Mouse (Mus musculus) right cerebral cortex, adult 18-20 months (tissue): ENCODE data around the gene Ap4s1.

Source experiments
- DNase-seq: peaks from one replicate; pipeline ENCODE4 v3.0.0; 2022; ENCODE audit warnings: mixed read lengths

Gene Ap4s1

GRCm38 (mm10) chr12:51705778-51706177 is 14.9 kb downstream of the Ap4s1 start:
- no peak for DNase-seq

DNA sequence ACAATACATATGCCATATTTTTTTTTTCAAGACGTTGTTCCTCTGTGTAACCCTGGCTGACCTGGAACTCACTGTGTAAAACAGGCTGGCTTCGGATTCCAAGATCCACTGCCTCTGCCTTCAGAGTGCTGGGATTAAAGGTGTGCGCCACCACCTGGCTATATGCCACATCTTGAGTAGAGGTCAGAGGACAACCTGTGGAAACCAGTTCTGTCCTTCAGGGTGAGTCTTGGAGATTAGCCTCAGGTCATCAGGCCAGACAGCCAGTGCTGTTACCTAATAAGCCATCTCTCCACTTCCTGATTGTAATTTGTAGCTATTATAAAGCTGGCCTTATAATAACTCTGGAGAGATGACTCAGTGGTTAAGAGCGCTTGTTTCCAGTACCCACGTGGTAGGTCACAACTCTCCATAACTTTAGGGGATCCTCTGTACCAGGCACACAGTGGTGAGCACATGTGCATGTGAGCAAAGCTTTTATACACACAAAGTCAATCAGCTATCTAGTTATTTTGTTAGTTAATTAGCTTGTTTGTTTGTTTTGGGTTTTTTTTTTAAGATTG is 15.9 kb downstream of the Ap4s1 start:
- no peak for DNase-seq

DNA sequence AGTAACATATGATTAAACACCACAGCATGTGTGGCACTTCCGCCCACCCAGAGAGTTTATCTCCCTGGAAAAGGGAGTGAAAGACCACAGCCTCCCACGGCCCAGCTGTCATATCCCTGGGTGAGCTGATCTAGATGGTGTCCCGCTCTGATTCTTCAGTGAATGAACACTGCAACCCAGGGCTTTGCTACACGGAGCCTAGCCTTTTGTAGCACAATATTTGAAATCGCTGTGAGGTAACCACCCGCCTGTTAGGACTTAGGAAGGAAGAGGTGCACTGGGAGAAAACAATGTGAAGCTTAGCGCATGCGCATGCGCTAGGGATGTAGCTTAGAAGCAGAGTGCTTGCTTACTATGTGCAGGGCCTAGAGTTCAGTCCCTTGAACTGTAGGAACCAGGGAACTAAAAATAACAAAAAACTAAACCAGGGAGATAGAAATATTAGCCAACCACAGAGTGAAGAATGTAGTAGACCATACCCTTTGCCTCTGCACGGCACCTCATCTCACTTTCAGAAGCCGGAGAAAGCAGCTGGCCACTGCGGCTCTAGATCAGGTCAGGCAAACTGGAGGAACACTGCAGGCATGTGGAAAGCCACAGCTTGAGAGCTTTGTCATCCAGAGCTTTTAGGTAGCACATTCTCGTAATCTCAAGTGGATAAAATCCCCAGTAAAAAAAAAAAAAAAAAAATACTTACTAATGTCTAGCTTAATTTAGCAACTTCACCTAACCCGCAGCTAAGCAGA is 18.3 kb downstream of the Ap4s1 start:
- DNase-seq, result peak; percentile 92

DNA sequence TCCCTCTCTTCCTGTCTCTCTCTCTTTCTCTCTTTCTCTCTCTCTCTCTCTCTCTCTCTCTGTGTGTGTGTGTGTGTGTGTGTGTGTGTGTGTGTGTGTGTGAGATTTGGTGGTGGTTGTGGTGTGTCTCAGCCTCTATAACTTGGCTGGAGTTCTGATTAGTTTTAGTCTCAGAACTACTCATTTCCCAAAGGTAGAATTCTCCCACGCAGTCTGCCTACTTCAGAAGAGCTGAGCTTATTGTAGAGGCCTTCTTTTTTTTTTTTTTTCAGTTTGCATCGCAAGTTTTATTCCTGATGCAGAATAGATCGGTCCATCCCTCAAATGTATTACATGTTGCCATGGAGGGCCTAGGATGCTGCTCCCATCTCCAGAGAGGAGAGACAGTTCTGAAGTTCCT is 18.9 kb downstream of the Ap4s1 start:
- DNase-seq, result peak; percentile 30

- no peak for DNase-seq
Measured at GRCm38 (mm10) chr12:51710154-51710553, 19.3 kb downstream of the Ap4s1 start.

- no peak for DNase-seq
Measured at GRCm38 (mm10) chr12:51712685-51713084, 21.9 kb downstream of the Ap4s1 start.

GRCm38 (mm10) chr12:51718617-51719016 is 27.8 kb downstream of the Ap4s1 start:
- no peak for DNase-seq

- DNase-seq, result no peak
Measured at GRCm38 (mm10) chr12:51721836-51722235, 31.0 kb downstream of the Ap4s1 start.

DNA sequence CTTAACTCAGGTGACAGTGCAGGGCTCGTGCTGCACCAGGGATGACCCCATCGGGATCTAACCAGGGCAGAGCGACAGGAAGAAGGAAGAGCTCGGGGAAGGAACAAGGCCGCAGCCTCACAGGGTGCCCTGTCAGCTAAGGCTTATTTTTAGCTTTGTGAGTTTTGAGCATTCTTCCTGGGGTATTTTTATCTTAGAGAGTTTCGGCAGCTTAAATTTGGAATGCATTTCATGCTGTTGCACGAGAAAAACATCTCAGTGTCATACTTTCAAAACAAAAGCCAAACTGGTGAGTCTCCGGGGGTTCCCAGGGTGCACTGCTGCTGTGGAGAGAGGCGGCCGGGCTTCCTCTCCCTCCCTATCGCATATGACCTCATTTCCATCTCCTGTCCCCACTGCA is 38.2 kb downstream of the Ap4s1 start:
- DNase-seq, result no peak

DNA sequence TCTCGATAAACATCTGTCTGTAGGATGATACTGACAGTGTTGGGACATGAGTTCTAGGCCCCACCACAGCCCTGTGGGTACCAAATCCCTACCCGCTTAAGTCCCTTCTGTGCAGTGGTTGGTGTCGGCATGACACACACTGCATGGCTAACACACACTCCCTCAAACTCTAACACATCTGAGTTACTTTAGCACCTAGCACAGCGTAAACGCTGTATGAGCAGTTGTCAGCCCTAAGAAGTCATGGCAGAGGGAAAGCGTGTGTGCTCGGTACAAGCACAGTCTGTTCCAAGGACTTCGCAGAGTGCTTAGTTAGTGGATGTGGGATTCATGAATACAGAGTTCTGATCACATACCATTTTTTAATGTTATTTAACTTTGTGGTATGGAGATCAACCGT is 39.0 kb downstream of the Ap4s1 start:
- DNase-seq, result no peak

GRCm38 (mm10) chr12:51734605-51735211 is 43.9 kb downstream of the Ap4s1 start:
- DNase-seq, result no peak

DNA sequence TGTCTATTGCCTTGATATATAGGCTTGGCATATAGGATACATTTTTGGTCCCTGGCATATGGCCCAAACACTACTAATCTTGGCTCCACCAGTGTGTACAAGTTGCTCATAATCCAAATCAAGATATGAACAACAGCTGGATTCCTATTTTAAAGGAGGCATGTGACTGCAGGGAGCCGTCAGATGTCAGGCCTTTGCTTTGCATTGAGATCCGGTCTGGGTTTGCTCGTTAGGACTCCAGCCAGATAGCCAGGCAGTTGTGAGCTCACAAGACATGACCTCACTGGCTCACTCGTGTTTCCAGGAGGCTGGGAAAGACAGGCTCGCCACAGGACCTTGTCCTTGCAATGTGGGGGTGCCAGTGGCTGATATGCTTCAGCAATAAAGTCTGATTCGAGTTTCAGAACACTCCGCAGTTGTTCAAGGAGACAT is 45.0 kb downstream of the Ap4s1 start:
- no peak for DNase-seq

DNA sequence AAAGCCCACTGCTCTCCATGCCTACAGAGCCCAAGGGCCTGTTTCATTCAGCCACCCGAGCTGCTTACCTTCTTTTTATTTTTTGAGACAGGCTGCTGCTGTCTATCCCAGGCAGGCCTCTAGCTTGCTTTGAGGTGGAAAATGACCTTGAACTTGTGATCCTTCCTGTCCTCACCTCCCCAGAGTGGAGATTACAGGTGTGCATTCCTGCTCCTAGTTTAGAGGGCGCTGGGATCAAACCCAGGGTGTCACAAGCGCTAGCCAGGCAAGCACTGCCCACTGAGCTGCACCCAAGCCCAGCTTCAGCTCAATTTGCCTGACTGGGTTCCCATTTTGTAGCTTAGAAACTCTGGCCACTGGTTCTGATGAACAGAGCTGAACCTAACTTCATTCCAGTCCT is 45.5 kb downstream of the Ap4s1 start:
- DNase-seq, result no peak

DNA sequence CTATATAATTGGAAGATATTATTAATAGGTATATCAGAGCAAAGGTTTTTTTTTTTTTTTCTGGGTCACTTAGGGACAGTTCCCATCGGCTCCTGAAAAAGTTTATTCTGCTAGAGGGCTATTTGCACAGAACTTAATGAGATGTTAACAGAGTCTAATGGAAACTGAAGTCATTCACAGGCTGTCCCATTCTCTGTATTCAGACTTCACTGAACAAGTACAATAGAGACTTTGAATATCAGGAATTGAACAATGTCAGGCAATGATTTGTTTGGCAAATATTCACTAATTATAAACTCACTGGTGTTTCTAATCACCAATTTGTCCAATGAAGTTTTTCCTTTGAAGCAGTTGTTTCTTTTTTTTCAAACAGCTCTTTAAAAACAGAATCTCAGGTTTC is 46.0 kb downstream of the Ap4s1 start:
- no peak for DNase-seq

GRCm38 (mm10) chr12:51741690-51742089 is 50.9 kb downstream of the Ap4s1 start:
- no peak for DNase-seq

GRCm38 (mm10) chr12:51744957-51745356 is 54.1 kb downstream of the Ap4s1 start:
- no peak for DNase-seq

DNA sequence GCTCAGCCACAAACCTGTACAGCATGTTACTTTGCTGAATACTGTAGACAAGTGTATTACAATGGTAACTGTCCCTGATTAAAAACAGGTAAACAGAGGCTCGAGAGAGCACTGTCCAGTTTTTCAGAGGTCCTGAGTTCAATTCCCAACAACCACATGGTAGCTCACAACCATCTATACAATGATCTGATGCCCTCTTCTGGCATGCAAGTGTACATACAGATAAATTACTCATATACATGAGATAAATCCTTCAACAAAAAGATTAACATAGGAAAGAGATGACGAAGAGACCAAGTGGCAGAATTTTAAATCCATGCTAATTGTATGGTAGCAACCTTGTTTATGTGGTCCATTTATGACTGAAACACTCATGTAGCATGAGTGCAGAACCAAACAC is 56.5 kb downstream of the Ap4s1 start:
- DNase-seq, result no peak

DNA sequence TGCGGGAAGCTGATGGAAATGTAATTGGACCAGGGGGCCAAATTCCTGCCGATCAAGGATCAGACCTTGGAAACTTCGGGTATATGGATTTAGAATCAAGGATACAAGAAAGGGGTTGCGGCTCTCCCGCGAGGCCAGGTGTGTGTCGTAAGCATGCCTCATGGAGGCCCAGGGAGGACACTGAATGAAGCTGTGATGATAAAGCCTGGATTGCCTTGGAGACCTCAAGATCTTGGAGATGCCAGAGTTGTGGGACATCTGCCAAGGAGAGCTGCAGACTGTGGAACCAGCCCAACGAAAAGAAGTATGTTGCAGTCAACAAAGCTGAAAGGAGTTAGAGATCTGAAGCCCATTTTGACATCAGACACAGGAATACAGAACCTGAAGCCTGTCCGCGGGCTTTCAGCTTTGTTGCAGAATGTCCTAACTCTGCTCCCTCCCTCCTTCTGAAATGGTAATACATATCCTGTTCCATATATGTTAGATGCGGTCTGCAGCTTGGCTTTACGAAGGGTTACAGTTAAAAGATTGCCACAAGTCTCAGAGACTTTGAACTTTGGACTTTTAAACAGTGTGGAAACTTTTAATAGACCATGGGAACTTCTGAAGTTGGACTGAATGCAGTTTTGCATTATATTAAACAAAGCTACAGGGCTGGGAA is 65.2 kb downstream of the Ap4s1 start:
- DNase-seq, result no peak

DNA sequence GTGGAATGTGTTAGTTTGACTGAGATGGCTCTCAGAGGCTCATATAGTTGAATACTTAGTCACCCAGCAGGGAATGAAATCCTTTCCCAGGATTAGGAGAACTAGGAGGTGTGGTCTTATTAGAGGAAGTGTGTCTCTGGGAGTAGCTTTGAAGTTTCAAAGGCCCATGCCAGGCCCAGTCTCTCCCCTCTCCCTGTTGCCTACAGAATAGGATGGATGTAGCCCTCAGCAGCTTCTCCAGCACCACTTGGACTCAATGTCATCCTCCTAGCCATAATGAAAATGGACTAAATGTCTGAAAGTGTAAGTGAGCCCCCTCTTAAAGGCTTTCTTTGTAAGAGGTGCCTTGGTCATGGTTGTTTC is 65.7 kb downstream of the Ap4s1 start:
- no peak for DNase-seq

GRCm38 (mm10) chr12:51759374-51759773 is 68.5 kb downstream of the Ap4s1 start:
- DNase-seq, result no peak

DNA sequence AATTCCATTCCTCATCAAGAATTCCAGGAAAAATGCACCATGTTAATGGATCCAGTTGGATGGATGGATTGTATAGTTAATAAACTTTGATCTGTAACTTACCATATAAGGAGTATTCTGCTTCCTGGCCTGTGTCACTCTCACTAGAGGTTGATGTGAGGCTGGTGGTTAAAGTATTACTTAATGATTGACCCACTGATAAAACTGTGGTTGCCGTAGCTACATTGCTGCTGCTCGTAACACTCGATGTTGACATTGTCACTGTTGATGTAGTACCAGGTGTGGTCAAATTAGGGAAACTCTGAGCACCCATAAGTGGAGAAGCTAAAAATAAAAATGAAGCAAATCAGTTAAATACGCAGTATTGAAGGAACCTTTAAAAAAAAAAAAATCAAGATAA is 76.6 kb downstream of the Ap4s1 start:
- DNase-seq, result no peak

GRCm38 (mm10) chr12:51768702-51769101 is 77.9 kb downstream of the Ap4s1 start:
- no peak for DNase-seq

GRCm38 (mm10) chr12:51784842-51785241 is 94.0 kb downstream of the Ap4s1 start:
- no peak for DNase-seq
